Mouse (Mus musculus): ENCODE data around the gene Csdc2. TPM values are rescaled to one million over a fixed set of nuclear protein-coding genes. Genes with fewer than 3 reads are reported as not detected.
A peak's percentile ranks its signal among the peaks of the same experiment; 100 is the strongest.

The Csdc2 gene
- polyA plus RNA-seq, 1 experiment from 2014 or later: 5.5 TPM

- H3K36me3 ChIP-seq (replicated peaks; ENCODE audit: control insufficient read depth, insufficient read depth, low read depth, low read length): no peaks in the 10 kb centered on the region
- no peak overlapping the region for H3K9ac ChIP-seq (replicated peaks; ENCODE audit: low read length)
- no peak overlapping the region for H3K27ac ChIP-seq (replicated peaks; ENCODE audit: low read depth, low read length)
- H3K27me3 ChIP-seq (ENCODE audit: control insufficient read depth, insufficient read depth, low read length): no peaks in the 10 kb centered on the region
- WGBS: 93% methylated on average over 3 of the region's 3 CpGs
- no peaks in the 10 kb centered on the region for H3K4me1 ChIP-seq (ENCODE audit: control insufficient read depth, insufficient read depth, low read length)
- DNase-seq (ENCODE audit: low spot score): no peak
- no peak for ATAC-seq (replicated peaks; ENCODE audit: insufficient number of reproducible peaks, low FRiP score, low TSS enrichment, low read depth)
- H3K9me3 ChIP-seq (replicated peaks; ENCODE audit: control insufficient read depth, low read length): no peaks in the 10 kb centered on the region
- H3K4me3 ChIP-seq (ENCODE audit: low read depth, low read length): no peak overlapping the region
- no peak overlapping the region for H3K4me2 ChIP-seq (ENCODE audit: low read depth, low read length)
Observed at GRCm38 (mm10) chr15:81958906-81959305, 22.3 kb downstream of the Csdc2 start.

- ATAC-seq (replicated peaks; ENCODE audit: insufficient number of reproducible peaks, low FRiP score, low TSS enrichment, low read depth) (peak; percentile 88), DNase-seq (ENCODE audit: low spot score) (peak; percentile 99)
- Histone ChIP-seq H3K27me3 (ENCODE audit: control insufficient read depth, insufficient read depth, low read length) (no peaks in the 10 kb centered on the region), H3K4me2 (ENCODE audit: low read depth, low read length) (peak within 1 kb of the TSS; percentile 83), H3K9me3 (replicated peaks; ENCODE audit: control insufficient read depth, low read length) (no peaks in the 10 kb centered on the region), H3K4me1 (ENCODE audit: control insufficient read depth, insufficient read depth, low read length) (no peaks in the 10 kb centered on the region), H3K9ac (replicated peaks; ENCODE audit: low read length) (peak within 1 kb of the TSS; percentile 46), H3K36me3 (replicated peaks; ENCODE audit: control insufficient read depth, insufficient read depth, low read depth, low read length) (no peaks in the 10 kb centered on the region), H3K4me3 (ENCODE audit: low read depth, low read length) (peak within 1 kb of the TSS; percentile 42), H3K27ac (replicated peaks; ENCODE audit: low read depth, low read length) (no peak within 1 kb of the TSS)
- WGBS: under 1% methylated on average over 77 of the region's 77 CpGs
Observed at GRCm38 (mm10) chr15:81960171-81961077, 23.9 kb downstream of the Csdc2 start, which contains the start of gene Pmm1. TSS of gene Pmm1 (minus strand) at chr15:81960930.

DNA sequence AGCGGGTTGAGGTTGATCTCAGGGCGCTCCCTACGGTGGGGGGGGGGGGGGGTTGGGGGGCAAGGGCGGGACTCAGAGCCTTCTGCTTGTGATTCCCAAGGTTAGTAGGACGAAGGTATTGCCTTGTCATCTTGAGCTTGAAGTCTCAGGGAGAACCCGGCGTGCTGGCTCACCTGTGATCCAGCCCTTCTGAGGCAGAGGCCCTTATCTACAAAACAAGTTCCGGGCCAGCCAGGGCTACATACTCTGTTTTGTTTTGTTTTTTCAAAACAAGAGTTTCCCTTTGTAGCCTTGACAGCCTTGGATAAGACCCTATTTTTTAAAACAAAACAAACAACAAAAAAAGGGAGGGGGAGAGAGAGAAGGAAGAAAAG lies 24.5 kb downstream of the Csdc2 start:
- Histone ChIP-seq H3K27ac (replicated peaks; ENCODE audit: low read depth, low read length) (no peak overlapping the region), H3K4me1 (ENCODE audit: control insufficient read depth, insufficient read depth, low read length) (no peaks in the 10 kb centered on the region), H3K27me3 (ENCODE audit: control insufficient read depth, insufficient read depth, low read length) (no peaks in the 10 kb centered on the region), H3K4me2 (ENCODE audit: low read depth, low read length) (peak overlapping the region; percentile 83), H3K9ac (replicated peaks; ENCODE audit: low read length) (no peak overlapping the region), H3K9me3 (replicated peaks; ENCODE audit: control insufficient read depth, low read length) (no peaks in the 10 kb centered on the region), H3K4me3 (ENCODE audit: low read depth, low read length) (peak overlapping the region; percentile 42), H3K36me3 (replicated peaks; ENCODE audit: control insufficient read depth, insufficient read depth, low read depth, low read length) (no peaks in the 10 kb centered on the region)
- no peak for DNase-seq (ENCODE audit: low spot score)
- 7% methylated on average over 8 of the region's 8 CpGs for WGBS
- no peak; the same call in 1 of the 2 replicates for ATAC-seq (replicated peaks; ENCODE audit: insufficient number of reproducible peaks, low FRiP score, low TSS enrichment, low read depth)

DNA sequence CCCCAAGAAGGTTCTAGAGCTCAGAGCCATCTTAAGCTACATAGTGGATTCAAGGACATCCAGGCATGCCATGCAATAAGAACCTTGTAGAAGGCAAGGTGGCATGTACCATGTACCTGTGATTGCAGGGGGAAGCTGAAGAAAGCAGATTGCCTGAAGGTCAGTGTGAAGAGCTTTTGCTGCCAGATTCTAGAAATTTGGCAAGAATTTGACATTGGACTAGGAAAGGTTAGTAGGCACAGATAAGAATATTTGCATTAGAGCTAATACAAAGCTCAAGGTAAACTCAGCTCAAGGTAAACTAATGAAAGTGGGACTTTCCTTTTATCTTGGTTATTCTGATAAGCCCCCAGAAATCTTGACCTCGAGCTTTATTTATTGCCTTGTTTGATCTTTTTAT lies 27.7 kb downstream of the Csdc2 start:
- Histone ChIP-seq H3K9ac (replicated peaks; ENCODE audit: low read length) (no peak overlapping the region), H3K4me1 (ENCODE audit: control insufficient read depth, insufficient read depth, low read length) (no peaks in the 10 kb centered on the region), H3K27ac (replicated peaks; ENCODE audit: low read depth, low read length) (no peak overlapping the region), H3K9me3 (replicated peaks; ENCODE audit: control insufficient read depth, low read length) (no peaks in the 10 kb centered on the region), H3K4me2 (ENCODE audit: low read depth, low read length) (no peak overlapping the region), H3K27me3 (ENCODE audit: control insufficient read depth, insufficient read depth, low read length) (no peaks in the 10 kb centered on the region), H3K4me3 (ENCODE audit: low read depth, low read length) (no peak overlapping the region), H3K36me3 (replicated peaks; ENCODE audit: control insufficient read depth, insufficient read depth, low read depth, low read length) (no peaks in the 10 kb centered on the region)
- ATAC-seq (replicated peaks; ENCODE audit: insufficient number of reproducible peaks, low FRiP score, low TSS enrichment, low read depth): no peak
- DNase-seq (ENCODE audit: low spot score): no peak
- 83% methylated on average over 1 of the region's 1 CpGs for WGBS

GRCm38 (mm10) chr15:81964980-81965545 lies 28.5 kb downstream of the Csdc2 start:
- Histone ChIP-seq H3K4me1 (ENCODE audit: control insufficient read depth, insufficient read depth, low read length) (no peaks in the 10 kb centered on the region), H3K4me3 (ENCODE audit: low read depth, low read length) (no peak overlapping the region), H3K36me3 (replicated peaks; ENCODE audit: control insufficient read depth, insufficient read depth, low read depth, low read length) (no peaks in the 10 kb centered on the region), H3K27ac (replicated peaks; ENCODE audit: low read depth, low read length) (no peak overlapping the region), H3K9me3 (replicated peaks; ENCODE audit: control insufficient read depth, low read length) (no peaks in the 10 kb centered on the region), H3K9ac (replicated peaks; ENCODE audit: low read length) (no peak overlapping the region), H3K4me2 (ENCODE audit: low read depth, low read length) (no peak overlapping the region), H3K27me3 (ENCODE audit: control insufficient read depth, insufficient read depth, low read length) (no peaks in the 10 kb centered on the region)
- no peak for DNase-seq (ENCODE audit: low spot score)
- WGBS: 53% methylated on average over 4 of the region's 4 CpGs
- ATAC-seq (replicated peaks; ENCODE audit: insufficient number of reproducible peaks, low FRiP score, low TSS enrichment, low read depth): no peak

- DNase-seq (ENCODE audit: low spot score) (no peak), ATAC-seq (replicated peaks; ENCODE audit: insufficient number of reproducible peaks, low FRiP score, low TSS enrichment, low read depth) (no peak)
- no peak overlapping the region for H3K4me2 ChIP-seq (ENCODE audit: low read depth, low read length)
- H3K4me1 ChIP-seq (ENCODE audit: control insufficient read depth, insufficient read depth, low read length): no peaks in the 10 kb centered on the region
- no peak overlapping the region for H3K4me3 ChIP-seq (ENCODE audit: low read depth, low read length)
- H3K36me3 ChIP-seq (replicated peaks; ENCODE audit: control insufficient read depth, insufficient read depth, low read depth, low read length): no peaks in the 10 kb centered on the region
- no peaks in the 10 kb centered on the region for H3K9me3 ChIP-seq (replicated peaks; ENCODE audit: control insufficient read depth, low read length)
- no peak overlapping the region for H3K9ac ChIP-seq (replicated peaks; ENCODE audit: low read length)
- no peak overlapping the region for H3K27ac ChIP-seq (replicated peaks; ENCODE audit: low read depth, low read length)
- 85% methylated on average over 12 of the region's 14 CpGs for WGBS
- H3K27me3 ChIP-seq (ENCODE audit: control insufficient read depth, insufficient read depth, low read length): no peaks in the 10 kb centered on the region
Observed at GRCm38 (mm10) chr15:81966062-81966829, 29.7 kb downstream of the Csdc2 start.

DNA sequence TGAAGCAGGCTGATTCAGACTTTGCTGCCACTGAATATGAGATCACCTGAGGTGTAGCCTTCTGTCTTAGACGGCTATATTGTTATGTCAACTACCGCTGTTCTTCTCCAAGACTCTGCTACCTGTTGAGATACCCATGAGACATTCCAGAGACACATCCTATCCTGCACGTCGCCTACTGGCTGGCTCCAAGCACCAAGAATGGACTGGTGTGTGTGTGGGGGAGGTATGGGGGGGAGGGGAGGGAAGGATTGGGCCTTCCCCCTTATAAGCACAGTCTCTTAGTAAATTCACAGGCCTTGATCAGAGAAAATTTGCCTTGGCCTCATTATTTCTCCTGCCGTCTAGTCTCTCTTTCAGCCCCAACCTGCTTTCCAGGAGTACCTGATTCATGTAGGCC lies 31.3 kb downstream of the Csdc2 start:
- Histone ChIP-seq H3K4me2 (ENCODE audit: low read depth, low read length) (no peak overlapping the region), H3K4me3 (ENCODE audit: low read depth, low read length) (no peak overlapping the region), H3K4me1 (ENCODE audit: control insufficient read depth, insufficient read depth, low read length) (no peaks in the 10 kb centered on the region), H3K36me3 (replicated peaks; ENCODE audit: control insufficient read depth, insufficient read depth, low read depth, low read length) (no peaks in the 10 kb centered on the region), H3K9me3 (replicated peaks; ENCODE audit: control insufficient read depth, low read length) (no peaks in the 10 kb centered on the region), H3K27ac (replicated peaks; ENCODE audit: low read depth, low read length) (no peak overlapping the region), H3K27me3 (ENCODE audit: control insufficient read depth, insufficient read depth, low read length) (no peaks in the 10 kb centered on the region), H3K9ac (replicated peaks; ENCODE audit: low read length) (no peak overlapping the region)
- no peak for ATAC-seq (replicated peaks; ENCODE audit: insufficient number of reproducible peaks, low FRiP score, low TSS enrichment, low read depth)
- WGBS: 85% methylated on average over 5 of the region's 5 CpGs
- no peak for DNase-seq (ENCODE audit: low spot score)
